Mouse (Mus musculus) G1E (cell line): ENCODE data around the gene C530008M17Rik. TPM values are rescaled to one million over a fixed set of nuclear protein-coding genes. Genes with fewer than 3 reads are reported as not detected.

Source experiments
- ATAC-seq: 2 replicates; pipeline ENCODE4 v1.8.0; 2016; ENCODE audit warnings: mild to moderate bottlenecking; ENCODE audit not compliant: insufficient number of reproducible peaks, poor library complexity, low FRiP score, severe bottlenecking; ENCODE audit errors: extremely low read depth
- DNase-seq: peaks from one replicate; pipeline ENCODE4 v3.0.0; 2012; ENCODE audit warnings: low spot score
- H3K27me3 ChIP-seq: 2 replicates; pipeline ENCODE4 v1.6.1; 2012; ENCODE audit warnings: mild to moderate bottlenecking, low read length, inconsistent platforms; ENCODE audit not compliant: insufficient read depth
- H3K36me3 ChIP-seq: replicated peaks from 2 replicates; pipeline ENCODE3; 2012; ENCODE audit warnings: mild to moderate bottlenecking, inconsistent platforms
- H3K4me1 ChIP-seq: 2 replicates; pipeline ENCODE4 v1.6.1; 2012; ENCODE audit warnings: low read depth, low read length, inconsistent platforms, mixed read lengths; ENCODE audit not compliant: insufficient read depth
- H3K4me3 ChIP-seq: 2 replicates; pipeline ENCODE4 v1.5.1; 2012; ENCODE audit warnings: low read depth, mild to moderate bottlenecking, inconsistent platforms, low read length, moderate library complexity, mixed read lengths
- H3K9me3 ChIP-seq: replicated peaks from 2 replicates; pipeline ENCODE4 v1.6.1; 2012; ENCODE audit warnings: inconsistent platforms
- CTCF ChIP-seq: IDR thresholded peaks from 2 replicates; pipeline ENCODE4 v1.5.1; 2012; ENCODE audit warnings: low read depth, low read length, inconsistent platforms, mixed read lengths
- GATA1 ChIP-seq: IDR thresholded peaks from 2 replicates; pipeline ENCODE4 v1.6.1; 2012; ENCODE audit warnings: borderline replicate concordance, low read length, inconsistent platforms, mixed read lengths
- GATA2 ChIP-seq: IDR thresholded peaks from 2 replicates; pipeline ENCODE4 v1.6.1; 2012; ENCODE audit warnings: low read depth, low read length, inconsistent platforms, borderline replicate concordance
- POLR2AphosphoS5 ChIP-seq: IDR thresholded peaks from 2 replicates; pipeline ENCODE4 v1.6.1; 2012; ENCODE audit warnings: low read depth, low read length, inconsistent platforms; ENCODE audit not compliant: insufficient replicate concordance
- TAL1 ChIP-seq: conservative IDR thresholded peaks from 2 replicates; pipeline ENCODE4 v1.6.1; 2012; ENCODE audit warnings: low read depth, low read length, inconsistent platforms, mixed read lengths
- polyA plus RNA-seq: library from polyadenylated mRNA; stranded (reverse); fragments of >175 nt; gene quantifications from 2 replicates; pipeline ENCODE4 v1.2.3, GENCODE M21; 2012
- total RNA-seq, 2 experiments: library from RNA; stranded (forward) in 1 of 2; stranded (reverse) in 1 of 2; fragments of 200-1000 nt in 1 of 2; fragments of >200 nt in 1 of 2; fragmentation: Nextera tagmentation in 1 of 2; gene quantifications; 2 replicates each; pipeline ENCODE4 v1.2.3; 2014 to 2017

Gene C530008M17Rik
- total and polyA plus RNA-seq, 3 experiments, result 7.3 to 41.5 (median 25.1) TPM

- H3K27me3 ChIP-seq, result no peaks in the 10 kb centered on the region
- peaks cover 89% of the 10 kb centered on the region for H3K36me3 ChIP-seq
- ATAC-seq (no peak), DNase-seq (no peak)
- H3K4me1 ChIP-seq, result no peaks in the 10 kb centered on the region
- no peak for TF ChIP-seq GATA1
- no peak for TF ChIP-seq GATA2
- no peak for TF ChIP-seq POLR2AphosphoS5
- TF ChIP-seq CTCF, result no peak
- no peak for TF ChIP-seq TAL1
- H3K9me3 ChIP-seq, result no peaks in the 10 kb centered on the region
- H3K4me3 ChIP-seq, result no peak overlapping the region
Observed at GRCm38 (mm10) chr5:76884107-76884506, 227.8 kb downstream of the C530008M17Rik start.

DNA sequence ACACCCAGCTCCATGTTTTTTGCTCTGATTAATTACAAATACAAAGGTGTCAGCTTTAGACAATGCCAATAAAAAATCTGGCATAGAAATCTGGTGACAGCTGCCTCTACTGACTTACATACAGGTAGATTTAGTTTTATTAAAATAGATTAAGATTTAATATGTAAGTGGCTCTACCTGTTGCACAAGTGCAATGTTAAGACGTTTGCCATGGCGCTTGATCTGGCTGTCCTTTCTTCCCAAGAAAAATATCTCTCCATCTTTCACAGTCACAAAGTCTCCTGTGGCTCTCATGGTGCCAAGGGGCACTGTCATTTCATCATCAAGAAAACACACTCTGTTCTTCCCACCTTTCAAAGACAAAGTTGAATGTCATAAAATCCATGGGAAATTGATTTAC is 230.7 kb downstream of the C530008M17Rik start:
- Histone ChIP-seq H3K4me1 (no peaks in the 10 kb centered on the region), H3K4me3 (no peak overlapping the region), H3K27me3 (no peaks in the 10 kb centered on the region), H3K36me3 (peaks cover 92% of the 10 kb centered on the region), H3K9me3 (no peaks in the 10 kb centered on the region)
- no peak for TF ChIP-seq POLR2AphosphoS5
- TF ChIP-seq CTCF, result no peak
- no peak for TF ChIP-seq TAL1
- TF ChIP-seq GATA1, result no peak
- ATAC-seq (no peak), DNase-seq (no peak)

DNA sequence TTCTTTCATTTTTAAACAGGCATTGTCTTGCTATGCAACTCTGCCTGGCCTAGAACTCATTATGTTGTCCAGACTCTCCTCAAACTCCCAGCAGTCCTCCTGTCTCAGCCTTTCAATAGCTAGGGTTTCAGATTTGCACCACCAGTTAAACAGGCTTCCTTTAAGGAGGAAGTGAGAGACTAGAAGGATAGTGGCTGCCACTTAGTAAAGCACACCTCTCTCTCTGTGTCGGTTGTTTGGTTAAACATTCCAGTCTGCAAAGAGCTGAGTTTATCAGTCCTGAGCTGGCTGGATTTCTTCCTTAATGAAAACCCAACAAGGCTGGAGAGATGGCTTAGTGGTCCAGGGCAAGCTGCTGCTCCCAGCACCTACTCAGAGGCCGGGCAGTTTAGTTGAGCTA is 236.3 kb downstream of the C530008M17Rik start:
- DNase-seq (no peak), ATAC-seq (no peak)
- H3K4me3 ChIP-seq, result no peak overlapping the region
- H3K27me3 ChIP-seq, result no peaks in the 10 kb centered on the region
- peaks cover 86% of the 10 kb centered on the region for H3K36me3 ChIP-seq
- TF ChIP-seq GATA2 (no peak), CTCF (no peak), GATA1 (no peak), POLR2AphosphoS5 (no peak), TAL1 (no peak)
- 0 out of 2 replicates have a peak, but pooled peaks cover 3% of the 10 kb centered on the region for H3K4me1 ChIP-seq
- H3K9me3 ChIP-seq, result no peaks in the 10 kb centered on the region

GRCm38 (mm10) chr5:76893084-76893483 is 236.8 kb downstream of the C530008M17Rik start:
- no peaks in the 10 kb centered on the region for H3K9me3 ChIP-seq
- ATAC-seq, result no peak
- no peak for TF ChIP-seq CTCF
- TF ChIP-seq GATA1, result no peak
- peaks cover 88% of the 10 kb centered on the region for H3K36me3 ChIP-seq
- no peaks in the 10 kb centered on the region for H3K27me3 ChIP-seq
- no peak overlapping the region for H3K4me3 ChIP-seq
- 0 out of 2 replicates have a peak, but pooled peaks cover 3% of the 10 kb centered on the region for H3K4me1 ChIP-seq
- DNase-seq, result no peak

DNA sequence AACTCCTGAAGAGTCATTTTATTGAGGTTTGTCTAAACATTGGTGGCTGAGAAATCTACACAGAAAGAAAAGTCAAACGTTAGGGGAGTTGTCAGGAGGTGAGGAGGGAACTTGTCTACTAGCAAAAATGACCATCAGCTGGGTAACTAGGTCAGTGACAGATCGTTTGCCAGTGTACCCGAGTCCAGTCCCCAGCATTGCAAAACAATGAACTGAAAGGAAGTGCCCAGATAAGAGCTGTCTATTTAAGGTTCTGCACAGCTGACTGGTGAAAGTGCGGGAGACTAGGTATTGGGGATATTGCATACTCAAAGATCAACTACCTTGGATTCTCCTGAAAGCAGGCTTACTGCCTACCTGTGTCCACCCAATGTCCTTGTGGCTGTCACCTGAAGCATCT is 245.8 kb downstream of the C530008M17Rik start:
- Histone ChIP-seq H3K9me3 (no peaks in the 10 kb centered on the region), H3K4me3 (no peak overlapping the region), H3K36me3 (peaks cover 52% of the 10 kb centered on the region), H3K4me1 (peaks cover 13% of the 10 kb centered on the region), H3K27me3 (no peaks in the 10 kb centered on the region)
- no peak for ATAC-seq
- DNase-seq, result no peak
- TF ChIP-seq GATA2 (no peak), GATA1 (no peak), POLR2AphosphoS5 (no peak), CTCF (no peak), TAL1 (no peak)

DNA sequence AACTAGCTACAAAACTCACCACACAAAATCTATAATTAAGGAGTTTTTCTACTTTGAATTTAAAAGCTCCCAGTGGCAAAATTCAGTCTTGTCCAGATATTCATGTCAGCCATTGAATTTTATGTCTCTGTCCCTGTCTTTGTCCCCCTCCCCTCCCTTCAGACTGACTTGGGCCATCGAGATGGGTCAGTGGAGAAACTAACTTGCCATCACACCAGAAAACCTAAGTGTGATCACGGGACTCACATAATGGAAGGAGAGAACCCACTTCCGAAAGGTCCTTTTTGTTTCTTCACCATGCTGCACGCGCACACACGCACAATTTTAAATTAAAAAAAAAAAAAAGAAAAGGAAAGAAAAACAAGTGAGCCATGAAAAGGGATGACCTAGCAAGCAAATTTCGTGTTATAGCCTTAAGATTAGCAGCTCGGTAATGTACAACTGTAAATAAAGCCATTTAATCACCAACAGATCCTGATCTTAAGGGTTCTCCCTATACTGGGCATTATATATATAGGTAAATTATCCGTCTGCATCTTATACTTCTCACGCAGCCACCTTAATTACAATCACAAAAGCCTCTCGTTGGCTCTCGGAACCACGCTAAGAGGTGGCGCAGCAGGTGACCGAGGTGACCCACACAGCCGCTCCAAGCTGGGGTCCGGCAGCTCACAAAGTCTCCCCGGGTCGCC is 248.5 kb downstream of the C530008M17Rik start:
- TF ChIP-seq POLR2AphosphoS5 (no peak), GATA1 (no peak), TAL1 (no peak), CTCF (no peak), GATA2 (no peak)
- Histone ChIP-seq H3K9me3 (no peaks in the 10 kb centered on the region), H3K36me3 (peaks cover 36% of the 10 kb centered on the region), H3K4me1 (peaks cover 13% of the 10 kb centered on the region), H3K27me3 (no peaks in the 10 kb centered on the region), H3K4me3 (peak overlapping the region; percentile 86)
- ATAC-seq (no peak), DNase-seq (peak; percentile 8)
